Mouse (Mus musculus): ENCODE data around the gene Filip1l.
"Not testable (repeated sequence)": the region's sequence is repeated elsewhere in the genome, so short reads cannot be mapped to it uniquely, and the experiment has no call there.

Gene Filip1l

DNA sequence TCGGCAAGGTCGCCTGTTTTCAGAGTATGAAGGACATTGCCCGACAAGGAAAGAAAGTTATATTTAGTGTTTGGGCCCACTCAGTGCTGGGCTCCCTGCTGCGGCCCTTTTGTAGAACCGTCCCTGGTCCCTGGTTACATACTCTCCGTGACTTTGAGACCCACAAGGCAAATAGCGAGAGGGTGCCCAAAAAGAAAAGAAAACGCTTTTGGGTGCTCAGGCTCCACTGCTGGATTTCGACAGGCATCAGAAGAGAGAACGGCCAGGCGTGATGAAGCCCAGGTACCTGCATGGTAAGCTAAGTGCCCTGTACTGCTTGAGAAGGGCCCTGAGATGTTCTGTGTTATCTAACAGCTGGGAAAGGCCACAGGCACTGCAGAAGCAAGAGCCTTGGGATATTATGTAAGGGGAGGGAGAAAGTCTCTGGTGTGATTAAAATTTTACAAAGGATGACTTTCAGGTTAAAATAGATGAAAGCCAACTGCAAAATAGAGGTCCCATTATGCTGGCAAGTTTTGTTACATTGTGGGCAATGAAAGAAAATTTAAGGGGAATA, 351 bp downstream of the Filip1l start:
- no peak for DNase-seq (ENCODE audit: low read depth, low spot score)

DNA sequence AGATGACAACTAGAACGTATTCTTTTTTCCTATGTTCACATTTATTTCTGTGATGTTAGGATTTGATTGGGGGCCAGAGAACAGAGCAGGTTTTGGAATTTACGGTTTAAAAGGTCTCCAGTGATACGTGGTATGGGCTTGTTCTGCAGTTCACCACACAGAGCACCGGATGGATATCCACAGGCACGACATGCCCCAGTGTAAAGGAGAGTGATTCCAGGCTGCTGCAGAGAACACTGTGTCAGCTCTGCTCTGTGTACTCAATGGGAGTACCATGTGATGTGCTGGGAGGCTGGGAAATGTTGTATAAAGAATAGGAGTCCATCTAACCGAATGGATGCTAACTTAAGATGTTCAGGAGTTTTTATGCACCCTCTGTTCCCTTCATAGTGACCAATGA, 1.0 kb downstream of the Filip1l start:
- no peak for DNase-seq (ENCODE audit: low read depth, low spot score)

DNA sequence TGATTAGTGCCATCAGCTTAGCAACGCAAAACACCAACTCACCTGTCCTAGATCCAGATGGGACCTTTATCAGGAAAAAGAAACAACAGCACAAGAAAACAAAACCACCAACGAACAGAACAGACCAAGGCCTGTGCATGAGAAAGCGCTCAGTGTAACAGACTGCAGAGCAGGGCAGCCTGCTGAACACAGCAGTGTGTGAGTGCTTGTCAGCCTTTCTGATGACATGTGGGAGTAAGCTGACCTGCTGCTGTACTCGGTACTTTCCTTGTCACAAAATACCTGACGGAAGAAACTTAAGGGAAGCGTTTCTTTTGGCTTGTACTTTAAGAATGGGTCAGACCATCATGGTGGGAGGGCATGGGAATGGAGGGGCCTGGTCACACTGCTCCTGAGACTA, 3.6 kb downstream of the Filip1l start:
- no peak for DNase-seq (ENCODE audit: low read depth, low spot score)

DNA sequence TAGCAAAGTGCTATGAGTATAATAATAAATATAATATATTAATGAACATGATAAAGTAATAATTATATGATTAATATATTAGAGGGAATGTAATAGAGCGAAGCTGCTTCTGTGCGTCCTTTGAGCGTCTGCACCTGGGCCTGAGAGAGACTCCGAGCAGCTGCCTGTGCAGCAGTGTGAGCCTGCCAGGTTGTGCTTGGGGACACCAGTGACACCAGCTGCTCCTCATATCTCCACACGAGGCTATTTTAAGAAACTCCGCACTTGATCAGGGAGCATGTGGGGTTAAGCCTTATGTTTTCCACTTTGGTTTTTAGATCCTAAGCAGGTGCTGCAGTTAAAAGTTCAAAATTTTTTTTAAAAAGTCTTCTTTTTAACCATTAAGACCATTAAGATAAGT, 4.1 kb downstream of the Filip1l start:
- DNase-seq (ENCODE audit: low read depth, low spot score) = no peak

DNA sequence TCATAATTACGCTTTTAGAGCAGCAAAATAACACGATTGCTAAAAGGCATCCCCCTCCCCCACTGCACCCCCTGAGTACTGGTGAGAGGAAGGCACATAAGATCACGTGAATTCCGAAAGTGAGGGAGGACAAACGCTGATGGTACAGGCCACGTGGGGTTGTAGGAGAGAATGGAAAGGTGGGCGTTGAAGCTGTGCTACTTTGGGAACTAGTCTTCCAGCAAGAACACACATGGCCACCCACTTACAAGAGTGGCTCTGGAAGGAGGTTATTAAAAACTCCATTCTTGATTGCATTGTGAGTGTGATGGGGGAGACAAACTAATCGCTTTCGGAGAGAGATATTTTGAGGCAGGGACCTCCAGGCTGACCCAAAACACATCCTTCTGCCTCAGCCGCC, 6.4 kb downstream of the Filip1l start:
- no peak for DNase-seq (ENCODE audit: low read depth, low spot score)

DNA sequence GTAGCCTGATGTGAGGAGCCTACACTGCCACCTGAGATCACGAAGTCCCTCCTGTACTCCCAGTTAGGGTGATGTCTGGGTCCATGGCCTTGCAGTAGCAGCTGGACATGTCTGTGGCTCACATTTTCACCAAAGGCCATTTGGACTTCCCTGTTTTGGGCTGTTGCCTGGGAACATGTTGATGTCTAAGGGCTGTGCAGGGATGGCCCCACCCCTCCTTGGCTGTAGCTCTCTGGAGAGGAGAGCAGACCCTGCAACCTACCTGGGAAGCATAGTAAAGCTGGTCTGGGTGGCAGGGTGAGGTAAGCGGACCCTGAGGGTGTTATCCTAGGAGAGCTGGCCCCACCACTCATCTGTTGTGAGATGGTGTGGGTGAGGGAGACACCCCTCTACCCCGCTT, 7.9 kb downstream of the Filip1l start:
- no peak for DNase-seq (ENCODE audit: low read depth, low spot score)

DNA sequence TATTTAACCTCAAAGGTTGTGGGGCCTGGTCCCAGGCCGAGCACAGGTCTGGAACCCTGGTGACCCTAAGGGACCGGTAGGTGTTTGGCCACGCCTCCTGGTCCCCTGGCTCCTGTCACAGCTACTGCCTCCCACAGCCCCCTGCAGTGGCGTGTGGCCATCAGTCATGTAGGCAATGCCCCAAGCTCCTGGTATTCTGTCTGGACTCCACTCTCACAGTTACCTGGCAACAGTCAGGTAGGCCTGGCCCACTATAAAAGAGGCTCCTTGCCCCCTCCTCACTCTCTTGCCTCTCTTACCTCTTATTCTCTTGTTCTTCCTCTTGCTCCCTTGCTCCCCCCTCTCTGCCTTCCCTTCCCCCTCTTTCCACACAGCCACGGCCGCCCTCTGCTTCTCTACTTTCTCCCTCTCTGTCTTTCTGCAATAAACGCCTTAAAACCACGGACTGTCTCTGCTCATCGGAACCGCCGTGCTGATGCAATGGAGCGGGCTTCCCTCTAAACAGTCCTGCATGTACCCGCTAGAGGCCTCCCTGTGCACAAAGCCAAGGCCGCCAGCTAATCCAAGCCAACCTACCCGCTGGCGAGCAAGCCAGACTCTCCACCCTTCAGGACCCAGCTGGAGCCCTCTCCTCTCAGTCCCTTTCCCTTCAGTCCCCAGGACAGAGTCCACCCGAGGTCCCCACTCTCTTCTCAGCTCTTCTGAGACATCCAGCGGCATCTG, 9.9 kb downstream of the Filip1l start:
- DNase-seq (ENCODE audit: low read depth, low spot score) = no peak

DNA sequence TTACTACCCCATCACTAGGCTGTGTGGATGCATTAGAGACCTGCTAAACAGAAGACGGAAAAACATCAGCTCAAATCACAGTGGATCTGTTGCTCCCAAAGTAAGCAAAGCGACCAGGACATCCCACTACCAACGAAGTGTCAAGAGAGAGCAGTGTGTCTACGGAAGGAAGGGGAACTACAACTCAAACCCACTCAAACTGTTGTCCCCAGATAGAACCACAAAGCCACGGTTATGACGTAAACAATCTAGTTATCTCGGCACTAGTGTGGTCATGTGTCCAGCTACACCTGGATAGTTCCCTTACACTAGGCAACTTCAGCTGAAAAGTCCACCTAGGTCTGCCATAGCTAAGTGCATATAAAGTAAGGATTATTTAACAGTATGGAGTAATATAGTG, 11.6 kb downstream of the Filip1l start:
- DNase-seq (ENCODE audit: low read depth, low spot score) = no peak

DNA sequence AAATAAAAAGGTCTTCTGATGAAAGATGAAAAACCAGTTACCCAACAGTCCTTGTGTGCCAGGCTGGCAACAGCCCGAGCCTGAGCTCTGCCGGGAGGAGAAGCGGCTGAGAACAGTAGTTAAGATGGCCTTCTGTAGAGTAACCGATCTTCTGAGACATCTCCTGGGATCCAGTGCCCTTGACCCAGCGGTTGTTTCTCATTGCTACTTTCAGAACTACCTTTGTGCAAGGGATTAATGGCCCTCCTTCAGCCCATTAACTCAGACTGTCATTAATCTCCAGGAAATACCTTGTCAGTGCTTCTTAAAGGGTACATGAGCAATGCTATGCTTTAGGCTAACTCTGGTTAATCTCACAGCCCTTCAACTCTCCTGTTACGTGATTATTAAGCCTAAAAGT, 13.2 kb downstream of the Filip1l start:
- DNase-seq (ENCODE audit: low read depth, low spot score) = peak; percentile 84

DNA sequence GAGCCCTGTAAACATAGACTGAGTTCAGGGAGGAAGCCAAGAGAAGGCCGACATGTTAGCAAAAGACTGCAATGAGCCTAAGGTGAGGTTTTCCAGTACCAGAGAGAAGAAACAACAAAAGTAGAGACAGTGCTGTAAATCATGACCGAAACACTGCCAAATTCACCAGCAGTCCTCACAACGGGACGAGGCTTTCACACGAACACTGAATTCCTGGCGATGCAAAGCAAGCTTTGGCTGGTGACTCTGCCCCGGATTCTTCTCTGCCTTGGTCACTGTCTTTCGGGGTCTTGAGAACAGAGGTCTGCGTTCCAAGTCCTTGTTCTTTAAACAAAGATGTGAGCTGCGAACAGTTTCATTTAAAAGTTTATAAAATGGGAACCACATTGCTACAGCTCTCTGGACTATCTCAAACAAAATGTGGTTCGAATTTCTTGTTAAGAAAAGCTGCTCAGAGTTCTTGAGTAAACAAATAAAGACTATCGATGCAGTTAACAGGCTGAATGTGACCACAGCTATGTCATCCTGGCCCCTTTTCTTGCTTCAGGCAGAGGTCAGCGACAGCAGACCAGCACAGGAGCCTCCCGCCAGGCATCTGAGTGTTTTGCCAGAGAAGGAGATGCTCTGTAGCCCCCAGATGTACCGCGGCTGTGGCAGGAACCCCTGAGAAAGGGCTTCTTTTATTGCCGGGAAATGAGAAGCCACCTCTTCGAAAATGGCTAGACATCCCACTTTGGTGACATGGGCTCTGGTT, 14.2 kb downstream of the Filip1l start:
- DNase-seq (ENCODE audit: low read depth, low spot score) = peak; percentile 52

DNA sequence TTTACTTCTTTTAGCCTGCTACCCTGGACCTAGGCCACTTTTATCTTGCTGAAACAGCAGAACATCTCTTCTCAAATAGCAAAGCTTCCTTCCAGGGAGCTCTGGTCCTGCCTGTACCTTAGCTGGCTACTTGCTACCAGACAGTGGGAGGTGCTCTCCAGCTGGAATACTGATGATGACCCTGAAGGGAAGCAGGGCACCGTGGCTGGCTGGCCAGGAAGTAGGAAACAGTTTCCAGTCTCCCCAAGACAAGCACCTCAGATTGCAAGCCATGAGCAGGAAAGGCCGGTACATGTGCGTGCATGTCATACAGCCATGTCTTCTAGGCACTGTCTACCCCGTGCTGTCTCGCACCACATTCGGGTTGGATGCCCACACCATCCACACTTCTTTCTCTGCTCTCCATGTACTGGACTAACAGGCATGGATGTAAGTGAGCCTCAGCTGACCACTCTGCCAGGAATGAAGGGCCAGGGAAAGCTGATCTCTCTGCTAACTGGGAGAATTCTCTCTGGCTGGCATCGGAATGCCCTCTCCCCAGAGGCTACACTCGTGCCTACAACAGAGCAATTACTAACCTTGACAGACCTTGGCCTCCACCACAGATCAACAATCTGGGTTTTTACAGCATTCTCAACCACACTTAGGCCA, 17.1 kb downstream of the Filip1l start:
- DNase-seq (ENCODE audit: low read depth, low spot score) = no peak

DNA sequence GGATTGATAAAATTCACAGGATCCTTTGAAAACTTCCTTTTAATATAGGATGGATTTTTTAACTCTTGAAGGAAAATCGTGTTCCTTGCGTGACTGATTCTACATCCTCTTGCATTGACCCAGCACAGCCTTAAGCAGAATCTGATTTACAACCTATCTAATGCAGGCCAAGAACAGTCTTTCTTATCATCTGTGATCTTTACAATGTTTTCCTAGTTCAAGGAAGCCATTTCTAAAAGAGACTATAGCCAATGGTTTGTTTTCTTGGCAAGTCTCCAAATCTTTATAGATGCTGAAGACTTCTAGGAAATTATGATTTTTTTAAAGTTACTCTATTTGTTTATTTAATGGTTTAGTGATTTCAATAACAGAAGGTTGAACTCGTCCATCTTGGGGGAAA, 19.3 kb downstream of the Filip1l start:
- no peak for DNase-seq (ENCODE audit: low read depth, low spot score)

DNA sequence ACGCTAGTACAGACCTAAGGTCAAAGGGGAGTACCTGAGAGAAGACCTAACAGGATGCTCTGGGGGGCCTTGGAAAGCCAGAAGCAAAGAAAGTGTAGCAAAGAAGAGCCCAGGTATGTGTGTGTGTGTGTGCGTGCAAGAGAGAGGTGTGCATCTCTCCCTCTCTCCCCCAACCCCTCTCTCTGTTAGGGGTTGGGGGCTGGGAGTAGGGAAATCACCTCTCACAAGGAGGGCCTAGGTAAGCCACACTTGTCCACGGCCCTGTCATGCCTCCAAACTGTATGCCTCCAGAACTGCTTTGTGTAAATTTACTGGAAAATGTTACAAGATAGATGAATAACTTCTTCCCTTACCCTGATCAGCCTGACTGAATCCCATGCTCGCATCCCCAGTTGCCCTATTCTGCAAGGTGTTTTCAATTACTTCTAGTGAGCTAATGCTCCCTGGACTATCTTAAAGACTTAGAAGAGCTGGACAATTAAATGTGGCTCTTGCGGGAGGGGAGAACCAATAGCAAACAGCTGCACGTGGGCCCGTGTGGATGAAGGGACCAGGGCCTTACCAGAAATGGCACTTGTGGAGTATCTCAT, 22.4 kb downstream of the Filip1l start:
- DNase-seq (ENCODE audit: low read depth, low spot score) = no peak

DNA sequence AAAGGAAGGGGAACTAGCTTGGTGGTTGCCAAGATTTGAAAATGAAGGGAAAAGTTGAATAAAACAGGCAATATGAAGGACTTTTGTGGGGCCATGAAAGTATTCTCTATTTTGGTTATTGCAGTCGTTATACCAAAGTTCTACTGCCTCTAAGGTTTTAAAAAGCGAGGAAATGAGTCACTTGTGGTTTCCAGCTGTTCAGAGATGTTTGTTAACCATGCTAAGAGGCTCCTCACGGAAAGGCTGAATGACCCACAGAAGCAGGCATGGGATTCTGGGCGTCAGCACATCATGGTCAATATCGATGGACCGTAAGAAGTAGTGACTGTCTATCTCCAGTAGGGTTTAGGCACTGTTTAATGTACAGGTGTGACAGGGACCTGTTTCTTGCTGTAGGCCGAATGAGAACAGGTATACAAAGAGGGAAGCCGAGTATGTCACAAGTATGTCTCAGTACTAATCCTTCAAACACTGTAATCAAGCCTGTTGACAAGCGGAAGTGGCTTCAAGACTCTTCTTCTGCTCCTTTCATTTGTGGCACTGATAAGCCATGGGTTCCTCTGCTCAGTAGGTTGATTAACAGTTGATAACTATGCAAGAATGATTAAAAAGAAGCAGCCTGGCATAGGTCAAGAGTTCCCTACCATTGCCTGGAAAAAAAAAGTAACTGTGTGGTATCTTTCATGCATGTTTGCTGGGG, 25.9 kb downstream of the Filip1l start:
- DNase-seq (ENCODE audit: low read depth, low spot score) = no peak

DNA sequence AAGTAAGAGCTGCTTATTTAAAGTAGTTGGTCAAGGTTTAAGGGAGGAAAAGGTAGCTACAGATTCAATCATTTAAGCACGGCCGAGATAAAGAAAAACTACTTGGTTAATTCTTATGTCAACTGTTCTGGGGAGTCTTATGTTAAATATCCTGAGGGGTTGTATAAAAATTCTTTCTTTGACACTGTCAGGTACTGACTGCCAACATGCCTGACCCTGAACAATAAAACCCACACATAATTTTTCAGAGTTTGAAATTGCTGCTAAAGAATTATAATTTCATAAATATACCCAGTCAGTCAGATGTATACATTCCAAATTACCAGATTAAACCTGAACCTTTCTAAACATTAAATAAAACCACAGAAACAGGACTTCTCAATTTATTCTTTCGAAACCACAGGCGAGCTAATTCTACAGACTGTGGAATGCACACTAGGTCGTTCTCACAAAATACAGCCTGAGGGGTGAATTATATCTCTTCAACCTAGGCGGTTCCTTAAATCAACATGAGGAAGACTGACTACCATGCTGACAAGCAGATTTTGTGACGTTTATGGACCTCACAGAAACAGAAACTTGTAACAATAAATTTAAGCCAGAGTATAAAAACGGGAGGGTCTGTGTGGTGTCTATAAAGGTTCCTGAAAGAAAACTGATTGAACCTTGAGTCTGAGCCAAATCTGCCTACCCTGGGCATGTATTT, 30.5 kb downstream of the Filip1l start:
- no peak for DNase-seq (ENCODE audit: low read depth, low spot score)

DNA sequence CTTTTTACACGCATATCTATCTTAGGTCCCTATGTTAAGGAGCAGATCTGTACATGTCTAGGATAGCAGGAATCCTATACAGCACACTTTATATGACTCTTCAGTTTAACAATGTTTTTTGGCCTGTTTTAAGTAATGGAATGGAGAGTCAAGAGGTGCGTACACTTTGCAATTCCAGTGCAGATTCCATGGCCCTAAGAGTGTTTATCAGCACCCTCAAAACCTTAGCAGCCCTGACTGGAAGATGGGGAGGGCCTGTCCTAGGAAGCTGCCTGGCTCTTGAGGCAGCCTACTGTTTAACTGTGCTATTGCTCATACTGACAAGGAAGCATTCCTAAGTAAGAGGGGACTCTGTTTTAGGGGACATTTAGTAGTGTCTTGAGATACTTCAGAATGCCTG, 31.4 kb downstream of the Filip1l start:
- DNase-seq (ENCODE audit: low read depth, low spot score) = no peak

DNA sequence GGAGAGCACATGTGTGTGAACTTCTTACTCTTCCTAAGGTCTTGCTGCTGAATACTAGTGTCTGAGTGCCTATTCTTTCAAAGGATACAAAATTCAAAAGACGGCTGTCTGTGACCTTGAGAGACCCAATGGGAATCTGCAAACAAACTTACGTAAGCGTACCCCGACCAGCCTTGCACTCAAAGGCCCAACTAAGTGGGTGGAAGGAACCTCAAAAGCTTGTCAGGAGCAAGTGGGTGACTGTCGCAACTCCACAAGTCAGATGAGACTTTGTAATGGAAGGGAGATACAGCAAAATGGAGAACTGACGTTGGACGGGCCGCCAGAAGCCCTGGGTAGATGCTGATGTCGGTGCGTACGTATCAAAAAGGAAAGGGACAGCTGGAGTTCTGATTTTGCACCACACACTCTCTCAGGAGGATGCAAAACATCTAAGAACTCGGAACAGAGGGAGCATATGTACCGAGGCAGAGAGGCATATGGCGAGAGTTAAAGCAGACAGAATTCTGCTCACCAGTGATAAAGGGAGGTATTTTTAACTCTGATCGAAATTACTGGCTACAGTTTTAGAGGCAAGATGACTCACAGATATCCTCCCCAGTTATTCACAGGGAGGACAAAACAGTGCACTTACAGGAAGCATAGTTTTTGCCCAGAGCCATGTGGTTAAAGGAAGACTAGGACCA, 36.8 kb downstream of the Filip1l start:
- no peak for DNase-seq (ENCODE audit: low read depth, low spot score)

DNA sequence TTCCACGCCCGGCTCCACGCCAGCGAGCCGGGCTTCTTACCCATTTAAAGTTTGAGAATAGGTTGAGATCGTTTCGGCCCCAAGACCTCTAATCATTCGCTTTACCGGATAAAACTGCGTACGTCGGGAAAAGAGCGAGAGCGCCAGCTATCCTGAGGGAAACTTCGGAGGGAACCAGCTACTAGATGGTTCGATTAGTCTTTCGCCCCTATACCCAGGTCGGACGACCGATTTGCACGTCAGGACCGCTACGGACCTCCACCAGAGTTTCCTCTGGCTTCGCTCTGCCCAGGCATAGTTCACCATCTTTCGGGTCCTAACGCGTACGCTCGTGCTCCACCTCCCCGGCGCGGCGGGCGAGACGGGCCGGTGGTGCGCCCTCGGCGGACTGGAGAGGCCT, 38.3 kb downstream of the Filip1l start:
- not testable (repeated sequence) for DNase-seq (ENCODE audit: low read depth, low spot score)

DNA sequence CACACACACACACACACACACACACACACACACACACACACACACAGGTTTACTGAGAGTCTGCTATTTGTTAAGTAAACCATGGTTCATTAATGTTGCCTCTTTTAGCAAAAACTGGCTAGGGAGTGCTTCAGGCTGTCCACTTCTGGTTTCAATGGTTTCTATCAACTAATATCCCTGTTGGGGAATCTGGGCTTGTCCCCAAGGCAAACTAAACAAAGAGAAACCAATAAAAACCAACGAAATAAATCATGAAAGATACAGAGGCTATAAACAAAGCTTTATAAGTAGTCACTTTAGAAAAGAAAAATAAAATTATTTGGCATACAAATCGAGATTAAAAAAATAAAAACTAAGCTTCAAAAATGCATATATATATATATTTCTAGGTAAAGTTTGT, 39.6 kb downstream of the Filip1l start:
- DNase-seq (ENCODE audit: low read depth, low spot score) = no peak

DNA sequence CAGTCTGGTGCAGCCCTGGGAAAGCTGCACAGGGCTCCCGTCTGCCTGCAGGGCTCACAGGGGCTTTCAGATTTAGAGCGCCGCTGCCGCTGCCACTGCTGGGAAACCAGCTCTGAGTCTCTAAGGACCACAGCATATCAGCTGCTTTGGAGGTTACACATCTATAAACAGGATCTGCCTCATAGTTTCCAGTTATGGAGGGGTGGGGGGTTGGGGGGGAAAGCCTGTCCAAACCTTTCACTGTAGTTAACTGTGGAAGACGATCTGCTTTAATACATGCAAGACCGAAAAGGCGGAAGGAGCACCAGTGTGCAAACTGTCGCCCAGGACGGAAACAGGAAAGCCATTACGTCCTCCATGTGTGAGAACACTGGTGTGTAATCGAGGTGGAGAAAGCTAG, 40.3 kb downstream of the Filip1l start:
- no peak for DNase-seq (ENCODE audit: low read depth, low spot score)

Data from mesoderm, embryonic 11.5 days (tissue).